Mouse (Mus musculus): Measurements from ENCODE around the gene Gm17364. TPM values are rescaled to one million over a fixed set of nuclear protein-coding genes. Genes with fewer than 3 reads are reported as not detected.
"Not testable (repeated sequence)": the region's sequence is repeated elsewhere in the genome, so short reads cannot be mapped to it uniquely, and the experiment has no call there.

Gm17364 gene
- polyA plus RNA-seq, 1 experiment from 2014 or later: not detected

DNA sequence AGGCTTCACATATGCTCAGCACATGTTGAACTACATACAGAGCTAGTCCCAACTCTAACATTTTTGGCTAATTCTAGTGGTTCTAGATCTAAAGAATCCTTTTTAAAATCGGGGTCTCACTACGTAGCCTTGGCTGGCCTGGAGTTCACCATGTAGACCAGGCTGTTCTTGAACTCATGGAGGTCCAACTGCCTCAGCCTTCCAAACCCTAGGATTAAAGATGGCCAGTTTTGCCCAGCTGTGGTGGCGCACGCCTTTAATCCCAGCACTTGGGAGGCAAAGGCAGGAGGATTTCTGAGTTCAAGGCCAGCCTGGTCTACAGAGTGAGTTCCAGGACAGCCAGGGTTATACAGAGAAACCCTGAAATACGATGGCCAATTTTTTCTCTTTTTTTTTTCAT lies 22.5 kb downstream of the Gm17364 start:
- H3K9me3 ChIP-seq (replicated peaks); H3K27me3 ChIP-seq; H3K9ac ChIP-seq; H3K27ac ChIP-seq; ATAC-seq; H3K36me3 ChIP-seq (ENCODE audit: poor library complexity, severe bottlenecking); H3K4me3 ChIP-seq: not testable (repeated sequence)
- 93% methylated on average over 5 of the region's 5 CpGs for WGBS
- Histone ChIP-seq H3K4me1 (peaks cover 17% of the 10 kb centered on the region; the same call in 1 of the 2 replicates), H3K4me2 (peak overlapping the region; percentile 74; the same call in 1 of the 2 replicates)

DNA sequence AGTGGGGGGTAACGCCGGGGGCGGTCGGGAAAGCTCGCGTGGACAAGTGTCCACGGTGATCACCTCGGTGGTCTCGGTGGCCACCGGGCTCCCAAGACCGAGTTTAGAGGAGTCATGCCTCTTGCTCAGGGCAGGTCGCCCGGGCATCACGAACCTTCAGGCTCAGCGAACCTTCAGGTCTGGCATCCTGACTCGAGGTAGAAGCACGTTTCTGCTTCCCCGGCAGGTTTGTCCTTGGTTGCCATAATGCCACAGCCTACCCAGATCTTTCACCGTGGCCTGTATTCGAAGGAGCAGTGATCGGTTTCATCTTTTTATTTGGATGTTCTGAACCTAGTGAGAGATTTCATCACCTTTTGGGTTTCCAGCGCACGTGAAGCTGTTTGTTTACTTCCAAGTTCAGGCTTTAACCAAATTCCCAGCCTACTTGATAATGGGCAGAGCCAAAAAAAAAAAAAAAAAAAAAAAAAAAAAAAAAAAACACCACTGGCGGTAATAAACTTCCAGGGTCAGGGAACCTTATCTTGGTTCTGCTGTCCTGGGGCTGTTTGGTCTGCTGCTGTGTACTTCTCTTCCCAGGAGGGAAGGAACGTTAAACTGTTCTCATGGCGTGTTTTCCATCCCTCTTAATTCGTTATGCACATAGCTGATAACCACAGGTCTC lies 23.3 kb downstream of the Gm17364 start:
- peak overlapping the region; percentile 82; the same call in 1 of the 2 replicates for H3K27ac ChIP-seq
- no peak for ATAC-seq
- H3K27me3 ChIP-seq: no peaks in the 10 kb centered on the region
- 2% methylated on average over 27 of the region's 27 CpGs for WGBS
- peak overlapping the region; percentile 80 for H3K9ac ChIP-seq
- H3K36me3 ChIP-seq (ENCODE audit: poor library complexity, severe bottlenecking): no peaks in the 10 kb centered on the region
- peak overlapping the region; percentile 80 for H3K4me3 ChIP-seq
- H3K4me1 ChIP-seq: peaks cover 17% of the 10 kb centered on the region; the same call in 1 of the 2 replicates
- H3K4me2 ChIP-seq: peak overlapping the region; percentile 74
- H3K9me3 ChIP-seq (replicated peaks): no peaks in the 10 kb centered on the region

DNA sequence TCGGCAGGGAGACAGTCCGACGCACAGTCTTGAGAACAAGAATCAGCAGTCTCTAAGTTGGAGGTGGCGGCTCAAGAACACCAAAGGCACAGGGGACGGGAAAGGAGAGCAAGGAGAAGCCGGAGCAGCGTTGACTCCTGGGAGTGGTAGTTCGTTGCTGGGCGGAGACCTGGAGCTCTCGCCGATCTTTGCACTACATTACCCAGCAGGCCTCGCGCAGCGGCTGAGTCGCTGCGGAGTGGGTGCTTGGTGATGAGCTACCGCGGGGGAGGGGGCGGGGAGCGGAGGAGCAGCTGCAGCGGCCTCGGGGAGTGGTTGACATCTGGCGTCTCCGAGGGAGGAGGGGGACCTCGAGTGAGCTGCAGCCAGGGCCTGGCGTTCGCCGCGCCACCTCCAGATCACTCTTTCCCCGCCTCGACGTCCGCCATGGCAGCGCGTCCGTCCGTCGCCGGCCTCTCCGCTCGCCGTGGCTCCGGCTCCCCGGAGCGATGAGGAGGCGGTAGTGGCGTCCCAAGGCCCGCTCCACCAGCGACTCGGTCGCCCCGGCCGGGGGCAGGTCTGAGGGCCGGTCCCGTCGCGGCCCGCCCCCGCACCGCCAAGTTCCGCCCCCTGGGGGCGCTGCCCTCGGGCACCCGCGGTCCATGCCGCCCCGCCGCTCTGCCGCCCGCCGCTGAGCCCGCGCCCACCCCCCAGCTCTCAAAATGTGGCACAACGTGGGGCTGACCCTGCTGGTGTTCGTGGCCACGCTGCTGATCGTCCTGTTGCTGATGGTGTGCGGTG lies 24.0 kb downstream of the Gm17364 start, which contains the start of gene Smim13:
Smim13 (plus strand) TSS at position 307 of the 780 bp plus-strand sequence.
- Histone ChIP-seq H3K9me3 (replicated peaks) (no peaks in the 10 kb centered on the region), H3K4me3 (peak within 1 kb of the TSS; percentile 80), H3K4me2 (peak within 1 kb of the TSS; percentile 74), H3K4me1 (peaks cover 17% of the 10 kb centered on the region; the same call in 1 of the 2 replicates), H3K36me3 (ENCODE audit: poor library complexity, severe bottlenecking) (no peaks in the 10 kb centered on the region), H3K27me3 (no peaks in the 10 kb centered on the region), H3K27ac (peak within 1 kb of the TSS; percentile 82), H3K9ac (peak within 1 kb of the TSS; percentile 80)
- under 1% methylated on average over 72 of the region's 78 CpGs for WGBS
- ATAC-seq: peak; percentile 99

DNA sequence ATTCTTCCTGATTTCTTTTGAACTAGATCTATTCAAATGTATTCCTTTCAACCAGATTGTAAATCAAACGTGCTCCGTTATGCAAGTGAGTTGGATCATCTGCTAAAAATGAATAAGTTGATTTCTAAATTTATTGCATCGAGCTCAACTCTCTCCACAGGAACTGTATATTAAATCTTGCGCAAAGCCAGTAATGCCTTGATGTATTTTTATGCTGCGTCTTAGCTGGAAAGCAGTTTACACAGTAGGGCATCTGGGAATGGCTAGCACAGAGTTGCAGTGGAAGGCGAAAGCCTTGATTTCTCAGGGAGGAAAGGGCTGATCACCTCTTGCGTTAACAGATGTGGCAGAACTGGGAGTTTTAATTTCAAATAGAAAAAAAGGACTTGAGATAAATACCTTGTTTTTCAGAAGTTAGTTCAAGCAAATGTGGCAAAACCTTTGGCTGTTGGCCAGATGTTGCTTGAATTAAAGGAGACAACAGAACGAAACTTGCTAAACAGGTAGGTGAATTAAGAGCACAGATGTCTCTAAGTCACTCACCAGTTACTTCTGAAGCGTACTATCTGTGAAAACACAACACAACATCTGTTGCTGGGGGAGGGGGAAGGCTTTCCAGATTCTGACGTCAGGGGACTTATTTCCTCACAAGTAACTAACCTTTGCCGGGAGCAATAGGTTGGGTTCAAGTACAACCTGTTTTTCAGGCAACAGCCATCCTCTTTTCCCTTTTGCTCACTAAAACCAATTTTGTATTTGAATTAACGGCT lies 24.8 kb downstream of the Gm17364 start:
- Histone ChIP-seq H3K4me1 (peaks cover 17% of the 10 kb centered on the region; the same call in 1 of the 2 replicates), H3K4me2 (peak overlapping the region; percentile 74), H3K4me3 (peak overlapping the region; percentile 80), H3K9me3 (replicated peaks) (no peaks in the 10 kb centered on the region), H3K27ac (peak overlapping the region; percentile 35; the same call in 1 of the 2 replicates), H3K9ac (peak overlapping the region; percentile 65), H3K36me3 (ENCODE audit: poor library complexity, severe bottlenecking) (no peaks in the 10 kb centered on the region), H3K27me3 (no peaks in the 10 kb centered on the region)
- peak; percentile 16; the same call in 1 of the 2 replicates for ATAC-seq
- WGBS: 49% methylated on average over 12 of the region's 12 CpGs

DNA sequence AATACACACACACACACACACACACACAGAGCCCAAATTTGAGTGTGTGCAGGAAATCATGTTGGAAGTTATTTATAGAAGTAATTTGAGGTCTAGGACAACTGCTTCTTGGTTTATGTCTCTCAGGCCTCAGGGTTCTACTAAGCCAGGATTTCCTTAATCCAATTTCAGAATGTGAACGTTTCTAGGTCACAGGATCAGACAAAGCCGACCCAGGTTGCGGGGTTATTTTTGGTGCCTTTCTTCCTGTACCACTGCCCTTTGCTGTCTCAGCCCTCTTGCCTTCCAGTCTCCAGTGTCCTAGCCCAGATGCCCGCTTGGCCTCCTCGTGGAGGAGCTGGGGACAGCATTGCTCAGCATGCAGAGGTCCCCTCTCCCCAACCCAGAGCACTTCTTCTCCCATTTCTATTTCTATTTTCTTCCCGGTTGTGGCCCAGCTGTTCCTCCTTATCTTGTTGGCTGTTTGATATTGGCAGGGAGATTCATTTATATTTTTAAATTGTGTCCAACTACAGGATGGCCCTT lies 29.4 kb downstream of the Gm17364 start:
- no peak overlapping the region for H3K4me3 ChIP-seq
- no peaks in the 10 kb centered on the region for H3K36me3 ChIP-seq (ENCODE audit: poor library complexity, severe bottlenecking)
- peaks cover 3% of the 10 kb centered on the region; the same call in 1 of the 2 replicates for H3K27me3 ChIP-seq
- no peak overlapping the region for H3K27ac ChIP-seq
- no peak overlapping the region for H3K9ac ChIP-seq
- H3K4me1 ChIP-seq: peaks cover 5% of the 10 kb centered on the region; the same call in 1 of the 2 replicates
- no peak for ATAC-seq
- H3K9me3 ChIP-seq (replicated peaks): no peaks in the 10 kb centered on the region; the same call in 1 of the 2 replicates
- 61% methylated on average over 6 of the region's 6 CpGs for WGBS
- no peak overlapping the region for H3K4me2 ChIP-seq

DNA sequence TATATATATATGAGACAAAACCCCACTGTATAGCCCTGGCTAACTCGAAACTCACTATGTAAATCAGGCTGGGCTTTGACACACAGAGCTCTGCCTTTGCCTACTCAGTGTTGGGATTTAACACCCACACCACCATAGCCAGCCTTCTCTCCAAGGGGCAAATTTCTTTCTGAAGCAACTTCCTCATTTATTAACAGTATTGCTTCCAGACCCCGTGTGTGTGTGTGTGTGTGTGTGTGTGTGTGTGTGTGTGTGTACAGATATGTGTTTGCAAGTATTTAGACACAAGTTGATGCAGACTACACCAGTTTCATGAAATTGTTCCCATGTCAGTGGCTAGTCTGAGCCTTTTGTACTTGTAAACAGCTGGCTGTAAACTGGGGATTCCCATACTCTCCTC lies 32.2 kb downstream of the Gm17364 start:
- Histone ChIP-seq H3K9me3 (replicated peaks) (no peaks in the 10 kb centered on the region; the same call in 1 of the 2 replicates), H3K4me3 (no peak overlapping the region), H3K4me2 (no peak overlapping the region), H3K36me3 (ENCODE audit: poor library complexity, severe bottlenecking) (no peaks in the 10 kb centered on the region), H3K27ac (no peak overlapping the region), H3K4me1 (no peaks in the 10 kb centered on the region), H3K27me3 (peaks cover 3% of the 10 kb centered on the region; the same call in 1 of the 2 replicates), H3K9ac (no peak overlapping the region)
- WGBS: 76% methylated on average over 2 of the region's 2 CpGs
- ATAC-seq: no peak

DNA sequence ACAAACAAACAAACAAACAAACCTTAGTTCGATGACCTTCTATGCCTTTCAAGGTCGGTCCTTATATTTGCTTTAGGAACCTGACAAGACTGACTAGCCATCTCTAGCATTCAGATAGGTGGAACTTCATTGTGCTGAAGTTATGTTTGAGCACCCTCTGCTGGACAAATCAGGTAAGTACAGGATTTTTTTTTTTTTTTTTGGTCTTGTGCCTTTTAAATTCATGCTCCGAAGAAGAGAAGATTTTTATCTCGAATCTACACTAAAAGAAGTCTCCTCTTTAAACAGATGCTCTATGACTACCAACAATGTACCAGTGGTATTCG lies 35.0 kb downstream of the Gm17364 start:
- Histone ChIP-seq H3K36me3 (ENCODE audit: poor library complexity, severe bottlenecking) (no peaks in the 10 kb centered on the region), H3K27ac (no peak overlapping the region), H3K4me2 (no peak overlapping the region), H3K9ac (no peak overlapping the region), H3K27me3 (peaks cover 3% of the 10 kb centered on the region; the same call in 1 of the 2 replicates), H3K4me3 (no peak overlapping the region), H3K4me1 (no peaks in the 10 kb centered on the region), H3K9me3 (replicated peaks) (no peaks in the 10 kb centered on the region; the same call in 1 of the 2 replicates)
- peak; percentile 75 for ATAC-seq
- 14% methylated on average over 5 of the region's 5 CpGs for WGBS

DNA sequence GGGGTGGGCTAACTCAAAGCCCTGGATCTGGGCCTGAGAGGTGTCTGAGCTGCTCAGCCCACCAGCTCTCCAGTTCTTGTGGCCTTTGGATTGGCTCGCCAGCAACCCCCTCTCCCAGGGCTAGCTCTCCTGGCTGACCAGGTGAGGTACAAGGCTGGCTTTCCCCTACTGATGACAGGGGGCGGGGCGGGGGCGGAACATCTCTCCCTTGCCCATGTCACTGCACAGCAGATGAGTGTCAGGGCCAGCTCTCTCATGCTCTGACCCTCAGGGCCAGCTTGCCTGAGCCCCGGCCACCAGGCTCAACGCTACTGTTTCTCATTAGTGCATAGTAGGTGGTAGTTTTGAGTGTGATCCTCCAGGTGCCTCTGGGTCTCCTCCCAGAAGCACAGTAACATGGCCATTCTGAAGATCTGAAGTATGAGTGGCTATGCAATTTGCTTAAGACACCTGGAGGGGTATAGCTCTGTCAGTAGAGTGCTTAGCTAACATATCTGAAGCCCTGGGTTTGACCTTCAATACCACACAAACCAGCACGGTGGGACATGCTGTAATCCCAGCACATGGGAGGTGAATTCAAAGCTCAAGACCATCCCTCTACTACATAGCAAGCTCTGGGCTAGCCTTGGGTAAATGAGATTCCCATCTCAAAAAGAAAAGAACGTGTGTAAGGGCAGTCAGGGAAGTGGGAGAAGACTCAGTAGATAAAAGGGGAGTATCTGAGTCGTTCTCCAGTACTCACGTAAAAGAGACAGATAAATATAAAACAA lies 35.6 kb downstream of the Gm17364 start:
- Histone ChIP-seq H3K4me1 (no peaks in the 10 kb centered on the region), H3K9me3 (replicated peaks) (no peaks in the 10 kb centered on the region; the same call in 1 of the 2 replicates), H3K4me2 (no peak overlapping the region), H3K9ac (no peak overlapping the region), H3K27me3 (peaks cover 3% of the 10 kb centered on the region; the same call in 1 of the 2 replicates), H3K4me3 (no peak overlapping the region), H3K36me3 (ENCODE audit: poor library complexity, severe bottlenecking) (no peaks in the 10 kb centered on the region), H3K27ac (no peak overlapping the region)
- ATAC-seq: peak; percentile 65
- 82% methylated on average over 10 of the region's 10 CpGs for WGBS

DNA sequence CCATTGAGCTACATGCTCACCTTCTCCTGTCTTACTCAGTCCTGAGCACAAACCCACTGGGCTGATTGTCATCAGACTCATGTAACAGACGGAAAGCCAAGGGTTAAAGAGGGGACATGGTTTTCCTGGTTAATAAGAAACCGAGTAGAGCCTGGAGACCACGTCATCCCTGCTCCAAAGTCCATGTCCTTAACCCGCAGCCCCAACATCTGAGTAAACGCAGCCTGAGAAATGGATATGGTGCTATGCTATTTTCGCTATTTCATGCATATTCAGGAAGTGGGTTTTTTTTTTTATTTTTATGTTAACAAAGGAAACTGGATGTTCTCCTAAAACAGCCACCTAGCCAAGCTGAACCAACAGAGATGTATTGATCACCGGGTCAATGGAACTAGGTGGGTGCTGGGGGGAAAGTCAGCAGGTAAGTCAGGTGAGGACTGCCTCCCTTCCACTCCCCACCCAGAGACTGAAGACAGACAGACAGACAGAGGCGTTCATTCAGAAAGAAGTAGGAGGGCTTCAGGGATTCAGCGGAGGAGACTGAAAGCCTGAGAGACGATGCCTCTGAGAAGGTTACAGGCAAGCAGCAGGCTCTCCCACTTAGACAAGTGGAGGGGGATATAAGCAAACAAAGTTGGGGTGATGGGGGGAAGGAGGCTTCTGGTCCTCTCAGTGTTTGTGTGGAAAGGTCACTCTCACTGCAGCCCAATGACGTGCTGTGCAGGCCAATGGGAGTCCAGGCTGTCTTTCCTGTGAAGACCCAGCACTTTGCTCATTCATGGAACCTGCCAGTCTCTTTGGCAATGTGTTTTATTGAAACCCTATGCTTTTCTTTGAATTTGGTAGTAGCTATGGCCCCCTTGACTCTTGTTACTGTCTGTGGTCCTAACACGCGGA lies 37.7 kb downstream of the Gm17364 start:
- Histone ChIP-seq H3K27ac (no peak overlapping the region), H3K4me3 (no peak overlapping the region), H3K9ac (no peak overlapping the region), H3K4me2 (no peak overlapping the region), H3K4me1 (peaks cover 4% of the 10 kb centered on the region; the same call in 1 of the 2 replicates), H3K36me3 (ENCODE audit: poor library complexity, severe bottlenecking) (no peaks in the 10 kb centered on the region), H3K9me3 (replicated peaks) (no peaks in the 10 kb centered on the region), H3K27me3 (no peaks in the 10 kb centered on the region; the same call in 1 of the 2 replicates)
- WGBS: 78% methylated on average over 13 of the region's 13 CpGs
- no peak for ATAC-seq

DNA sequence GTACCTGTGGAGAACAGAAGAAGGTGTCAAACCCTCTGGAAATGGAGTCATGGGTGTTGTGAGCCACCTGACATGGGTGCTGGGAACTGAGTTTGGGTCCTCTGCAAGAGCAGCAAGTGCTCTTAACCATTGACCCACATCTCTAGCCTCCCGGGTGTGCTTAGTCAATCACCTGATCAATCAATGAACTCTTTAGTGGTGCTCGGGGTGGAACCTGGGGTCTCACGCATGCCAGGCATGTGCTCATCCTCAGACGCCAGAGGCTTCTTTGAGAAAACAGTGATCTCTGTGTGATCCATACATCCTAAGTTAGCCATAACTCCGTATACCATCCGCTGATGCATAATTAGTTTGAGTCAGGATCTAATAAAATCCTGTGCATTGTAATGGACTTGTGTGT lies 38.6 kb downstream of the Gm17364 start:
- Histone ChIP-seq H3K27me3 (no peaks in the 10 kb centered on the region; the same call in 1 of the 2 replicates), H3K4me1 (peaks cover 4% of the 10 kb centered on the region; the same call in 1 of the 2 replicates), H3K4me2 (no peak overlapping the region), H3K36me3 (ENCODE audit: poor library complexity, severe bottlenecking) (no peaks in the 10 kb centered on the region), H3K4me3 (no peak overlapping the region), H3K9me3 (replicated peaks) (no peaks in the 10 kb centered on the region), H3K9ac (no peak overlapping the region), H3K27ac (no peak overlapping the region)
- ATAC-seq: no peak
- WGBS: 93% methylated on average over 6 of the region's 6 CpGs

Data from forebrain, embryonic 13.5 days (tissue).